16 mouse cellular contexts compared by ENCODE assay signal in the genomic region with DNA sequence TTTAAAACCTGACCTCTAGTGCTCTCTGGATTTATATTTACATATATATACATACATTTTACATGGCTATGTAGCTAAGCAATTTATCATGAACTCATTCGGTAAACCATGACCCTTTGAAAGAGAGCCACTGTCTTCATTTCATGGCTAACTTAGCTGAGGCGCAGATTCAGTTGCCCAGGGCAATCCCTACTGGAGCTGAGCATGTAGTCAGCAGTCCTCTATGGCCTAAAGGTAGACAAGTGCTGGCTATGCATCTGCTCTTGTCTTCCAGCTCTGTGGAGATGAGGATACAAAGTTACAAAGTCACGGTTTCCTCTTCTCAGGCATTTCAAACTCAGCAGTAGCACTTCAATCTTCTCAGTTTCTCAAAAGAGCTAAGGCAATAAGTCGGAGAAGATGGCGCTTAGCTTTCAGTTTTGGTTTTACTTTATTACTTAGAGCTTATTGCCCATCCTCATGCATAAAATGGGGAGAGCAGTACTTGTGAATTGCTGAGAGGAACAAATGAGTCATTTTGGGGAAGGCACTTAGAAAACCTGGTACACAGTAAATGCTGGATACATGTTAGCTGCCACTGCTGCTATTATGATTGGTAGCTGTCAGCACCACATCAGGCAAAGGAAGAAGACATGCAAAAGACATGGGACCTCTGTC.
"Had no signal": no experiment of that assay in that cellular context is flagged by ENCODE, and none has a peak within 500 bp of the region (broad histone marks: within the 10 kb centered on the region; RNA-seq: fewer than 3 reads in every experiment).

No protein-coding gene starts in this region.

- H3K27ac ChIP-seq: kidney, postnatal 0 days; layer of hippocampus, adult 2 months; limb, embryonic 13.5 days; liver, embryonic 14.5 days; midbrain, embryonic 13.5 days; neural tube, embryonic 12.5 days; stomach, embryonic 15.5 days had no signal

- ATAC-seq: lung, postnatal 0 days; midbrain, embryonic 13.5 days had no signal

- H3K27me3 ChIP-seq: limb, embryonic 13.5 days; midbrain, embryonic 13.5 days; neural tube, embryonic 12.5 days; stomach, embryonic 15.5 days had no signal

- H3K4me3 ChIP-seq: layer of hippocampus, adult 2 months; limb, embryonic 13.5 days; midbrain, embryonic 13.5 days; neural tube, embryonic 12.5 days; stomach, embryonic 15.5 days had no signal

- H3K4me1 ChIP-seq: limb, embryonic 13.5 days; midbrain, embryonic 13.5 days; neural tube, embryonic 12.5 days; stomach, embryonic 15.5 days had no signal

- DNase-seq: kidney, adult 9 months; kidney, postnatal 36 days; left cerebral cortex, postnatal 4 days; lung, adult 2 months; lung, postnatal 36 days; retina, postnatal 1 day; right cerebral cortex, postnatal 4 days; thymus, postnatal 4 days had no signal
